Mouse (Mus musculus) hindbrain, embryonic 12.5 days (tissue): ENCODE results near the gene Brip1. TPM values are rescaled to one million over a fixed set of nuclear protein-coding genes. Genes with fewer than 3 reads are reported as not detected.
"Not testable (repeated sequence)": the region's sequence is repeated elsewhere in the genome, so short reads cannot be mapped to it uniquely, and the experiment has no call there.

ENCODE experiments used
- ATAC-seq: fragments of 200-750 bp; cut with Nextera tagmentation; 2 replicates; pipeline ENCODE4 v1.8.0; 2017; ENCODE audit warnings: moderate TSS enrichment; ENCODE audit not compliant: low FRiP score
- H3K27ac ChIP-seq: fragments of 300-500 bp; sonication (generic); 2 replicates; pipeline ENCODE4 v1.5.1; 2016; ENCODE audit warnings: mild to moderate bottlenecking
- H3K27me3 ChIP-seq: fragments of 300-500 bp; sonication (generic); 2 replicates; pipeline ENCODE4 v1.6.1; 2016; ENCODE audit warnings: mild to moderate bottlenecking
- H3K36me3 ChIP-seq: fragments of 300-500 bp; sonication (generic); 2 replicates; pipeline ENCODE4 v1.6.1; 2016; ENCODE audit warnings: mild to moderate bottlenecking
- H3K4me1 ChIP-seq: fragments of 300-500 bp; sonication (generic); 2 replicates; pipeline ENCODE4 v1.6.1; 2016
- H3K4me2 ChIP-seq: fragments of 300-500 bp; sonication (generic); replicated peaks from 2 replicates; pipeline ENCODE4 v1.6.1; 2016; ENCODE audit warnings: mild to moderate bottlenecking
- H3K4me3 ChIP-seq: fragments of 300-500 bp; sonication (generic); 2 replicates; pipeline ENCODE4 v1.5.1; 2016; ENCODE audit warnings: mild to moderate bottlenecking
- H3K9ac ChIP-seq: fragments of 300-500 bp; sonication (generic); 2 replicates; pipeline ENCODE4 v1.6.1; 2016; ENCODE audit warnings: mild to moderate bottlenecking, moderate library complexity
- H3K9me3 ChIP-seq: fragments of 300-500 bp; sonication (generic); replicated peaks from 2 replicates; pipeline ENCODE4 v1.6.1; 2016; ENCODE audit warnings: mild to moderate bottlenecking
- WGBS: fragments of 180-500 bp; shearing (Covaris S2); methylation state at CpG from one replicate; pipeline ENCODE4 v1.1.7; 2016; 5-methylcytosine and 5-hydroxymethylcytosine counted together
- polyA plus RNA-seq: library from polyadenylated mRNA; unstranded; fragments of >200 nt; fragmentation: Nextera tagmentation; extraction: Ambion mirVana; gene quantifications from 2 replicates; pipeline ENCODE4 v1.2.1, GENCODE M21; 2016

The Brip1 gene
- polyA plus RNA-seq, 1 experiment from 2014 or later, result 7.5 TPM

GRCm38 (mm10) chr11:86185224-86185623 is 15.8 kb downstream of the Brip1 start:
- H3K9me3 ChIP-seq, H3K4me3 ChIP-seq, H3K4me2 ChIP-seq, H3K27me3 ChIP-seq, H3K36me3 ChIP-seq, H3K4me1 ChIP-seq, H3K27ac ChIP-seq, ATAC-seq, H3K9ac ChIP-seq: not testable (repeated sequence)
- 93% methylated on average over 7 of the region's 7 CpGs for WGBS

GRCm38 (mm10) chr11:86175833-86176232 is 25.2 kb downstream of the Brip1 start:
- Histone ChIP-seq H3K36me3 (no peaks in the 10 kb centered on the region), H3K4me3 (no peak overlapping the region), H3K27me3 (no peaks in the 10 kb centered on the region), H3K9me3 (no peaks in the 10 kb centered on the region), H3K27ac (no peak overlapping the region), H3K4me1 (no peaks in the 10 kb centered on the region), H3K4me2 (no peak overlapping the region), H3K9ac (no peak overlapping the region)
- 82% methylated on average over 3 of the region's 3 CpGs for WGBS
- ATAC-seq, result no peak

GRCm38 (mm10) chr11:86174173-86174572 is 26.8 kb downstream of the Brip1 start:
- WGBS, result 61% methylated on average over 2 of the region's 2 CpGs
- ATAC-seq, result no peak
- no peak overlapping the region for H3K4me2 ChIP-seq

GRCm38 (mm10) chr11:86170743-86171142 is 30.2 kb downstream of the Brip1 start:
- Histone ChIP-seq H3K27ac (no peak overlapping the region), H3K4me1 (no peaks in the 10 kb centered on the region), H3K4me2 (no peak overlapping the region), H3K27me3 (no peaks in the 10 kb centered on the region), H3K36me3 (no peaks in the 10 kb centered on the region), H3K9me3 (no peaks in the 10 kb centered on the region), H3K4me3 (no peak overlapping the region), H3K9ac (no peak overlapping the region)
- ATAC-seq, result no peak
- 96% methylated on average over 2 of the region's 2 CpGs for WGBS

More at GRCm38 (mm10) chr11:86174173-86174572, 26.8 kb downstream of the Brip1 start:
- Histone ChIP-seq H3K27me3 (no peaks in the 10 kb centered on the region), H3K9me3 (no peaks in the 10 kb centered on the region), H3K4me3 (no peak overlapping the region), H3K36me3 (no peaks in the 10 kb centered on the region), H3K27ac (no peak overlapping the region), H3K9ac (no peak overlapping the region), H3K4me1 (no peaks in the 10 kb centered on the region)

GRCm38 (mm10) chr11:86160251-86160650 is 40.7 kb downstream of the Brip1 start:
- WGBS, result 69% methylated on average over 2 of the region's 2 CpGs
- Histone ChIP-seq H3K9ac (no peak overlapping the region), H3K4me2 (no peak overlapping the region), H3K9me3 (no peaks in the 10 kb centered on the region), H3K36me3 (no peaks in the 10 kb centered on the region), H3K4me1 (no peaks in the 10 kb centered on the region), H3K4me3 (no peak overlapping the region), H3K27me3 (no peaks in the 10 kb centered on the region), H3K27ac (no peak overlapping the region)
- no peak for ATAC-seq

GRCm38 (mm10) chr11:86158950-86159349 is 42.0 kb downstream of the Brip1 start:
- Histone ChIP-seq H3K27me3 (no peaks in the 10 kb centered on the region), H3K4me3 (no peak overlapping the region), H3K36me3 (no peaks in the 10 kb centered on the region), H3K9ac (no peak overlapping the region), H3K9me3 (no peaks in the 10 kb centered on the region), H3K27ac (no peak overlapping the region), H3K4me1 (no peaks in the 10 kb centered on the region), H3K4me2 (no peak overlapping the region)
- no peak for ATAC-seq
- 36% methylated on average over 2 of the region's 2 CpGs for WGBS

GRCm38 (mm10) chr11:86155638-86156037 is 45.4 kb downstream of the Brip1 start:
- no peaks in the 10 kb centered on the region for H3K9me3 ChIP-seq
- H3K4me2 ChIP-seq, result no peak overlapping the region
- no peaks in the 10 kb centered on the region for H3K36me3 ChIP-seq
- ATAC-seq, result no peak
- no peaks in the 10 kb centered on the region for H3K27me3 ChIP-seq
- no peaks in the 10 kb centered on the region for H3K4me1 ChIP-seq
- 71% methylated on average over 5 of the region's 5 CpGs for WGBS
- no peak overlapping the region for H3K4me3 ChIP-seq
- no peak overlapping the region for H3K9ac ChIP-seq
- no peak overlapping the region for H3K27ac ChIP-seq

- no peaks in the 10 kb centered on the region for H3K27me3 ChIP-seq
- H3K4me1 ChIP-seq, result no peaks in the 10 kb centered on the region
- no peak for ATAC-seq
- 88% methylated on average over 3 of the region's 3 CpGs for WGBS
- H3K4me2 ChIP-seq, result no peak overlapping the region
- H3K9ac ChIP-seq, result no peak overlapping the region
- no peaks in the 10 kb centered on the region for H3K36me3 ChIP-seq
- no peaks in the 10 kb centered on the region for H3K9me3 ChIP-seq
- H3K27ac ChIP-seq, result no peak overlapping the region
- no peak overlapping the region for H3K4me3 ChIP-seq
Measured at GRCm38 (mm10) chr11:86131324-86131723, 69.7 kb downstream of the Brip1 start.

GRCm38 (mm10) chr11:86117078-86117869 is 83.7 kb downstream of the Brip1 start:
- WGBS, result 94% methylated on average over 7 of the region's 7 CpGs
- Histone ChIP-seq H3K9me3 (no peaks in the 10 kb centered on the region), H3K4me3 (no peak overlapping the region), H3K4me2 (no peak overlapping the region), H3K27ac (no peak overlapping the region), H3K4me1 (no peaks in the 10 kb centered on the region), H3K27me3 (no peaks in the 10 kb centered on the region), H3K36me3 (no peaks in the 10 kb centered on the region), H3K9ac (no peak overlapping the region)
- no peak for ATAC-seq

GRCm38 (mm10) chr11:86115955-86116354 is 85.0 kb downstream of the Brip1 start:
- 97% methylated on average over 1 of the region's 1 CpGs for WGBS
- H3K4me3 ChIP-seq, result no peak overlapping the region
- no peak for ATAC-seq

GRCm38 (mm10) chr11:86107276-86107675 is 93.7 kb downstream of the Brip1 start:
- Histone ChIP-seq H3K36me3 (0 out of 2 replicates have a peak, but pooled peaks cover 4% of the 10 kb centered on the region), H3K9ac (no peak overlapping the region), H3K27me3 (no peaks in the 10 kb centered on the region), H3K4me2 (no peak overlapping the region), H3K9me3 (no peaks in the 10 kb centered on the region), H3K27ac (no peak overlapping the region), H3K4me1 (no peaks in the 10 kb centered on the region), H3K4me3 (no peak overlapping the region)
- WGBS, result 88% methylated on average over 4 of the region's 4 CpGs
- ATAC-seq, result no peak

More at GRCm38 (mm10) chr11:86115955-86116354, 85.0 kb downstream of the Brip1 start:
- H3K27ac ChIP-seq, result no peak overlapping the region
- H3K36me3 ChIP-seq, result no peaks in the 10 kb centered on the region
- H3K9ac ChIP-seq, result no peak overlapping the region
- H3K4me1 ChIP-seq, result no peaks in the 10 kb centered on the region
- no peak overlapping the region for H3K4me2 ChIP-seq
- no peaks in the 10 kb centered on the region for H3K27me3 ChIP-seq
- no peaks in the 10 kb centered on the region for H3K9me3 ChIP-seq

GRCm38 (mm10) chr11:86106596-86106995 is 94.4 kb downstream of the Brip1 start:
- ATAC-seq, result no peak
- H3K4me3 ChIP-seq, result no peak overlapping the region
- no peaks in the 10 kb centered on the region for H3K27me3 ChIP-seq
- no peak overlapping the region for H3K9ac ChIP-seq
- H3K4me1 ChIP-seq, result no peaks in the 10 kb centered on the region
- H3K4me2 ChIP-seq, result no peak overlapping the region
- no peaks in the 10 kb centered on the region for H3K9me3 ChIP-seq
- H3K27ac ChIP-seq, result no peak overlapping the region
- 0 out of 2 replicates have a peak, but pooled peaks cover 4% of the 10 kb centered on the region for H3K36me3 ChIP-seq

GRCm38 (mm10) chr11:86101191-86101590 is 99.8 kb downstream of the Brip1 start:
- H3K27ac ChIP-seq, result no peak overlapping the region
- 0 out of 2 replicates have a peak, but pooled peaks cover 4% of the 10 kb centered on the region for H3K36me3 ChIP-seq
- H3K4me1 ChIP-seq, result no peaks in the 10 kb centered on the region
- H3K4me3 ChIP-seq, result no peak overlapping the region
- WGBS, result 83% methylated on average over 6 of the region's 6 CpGs
- no peaks in the 10 kb centered on the region for H3K27me3 ChIP-seq
- H3K9me3 ChIP-seq, result no peaks in the 10 kb centered on the region
- no peak overlapping the region for H3K9ac ChIP-seq
- H3K4me2 ChIP-seq, result no peak overlapping the region
- ATAC-seq, result no peak
